Mouse (Mus musculus) myocyte (in vitro differentiated cells): ENCODE measurements around the gene BC028528.

Source experiments
- E2F4 ChIP-seq: IDR thresholded peaks from one replicate; pipeline ENCODE4 v1.6.1; 2011; ENCODE audit warnings: mild to moderate bottlenecking, control low read depth, moderate library complexity; ENCODE audit not compliant: insufficient read depth
- MAX ChIP-seq: IDR thresholded peaks from one replicate; pipeline ENCODE4 v1.6.1; 2011; ENCODE audit warnings: low read depth, mild to moderate bottlenecking, control low read depth
- MYOD1 ChIP-seq, 3 experiments: IDR thresholded peaks; one replicate each; pipeline ENCODE4 v1.6.1; 2011; ENCODE audit warnings: control low read depth in 2 of 3, low read depth in 2 of 3, mild to moderate bottlenecking in 2 of 3, moderate library complexity in 1 of 3; ENCODE audit not compliant: insufficient read length in 2 of 3, control insufficient read depth in 1 of 3
- POLR2A ChIP-seq: IDR thresholded peaks from one replicate; pipeline ENCODE4 v1.6.1; 2011; ENCODE audit warnings: low read depth, mild to moderate bottlenecking, control low read depth, moderate library complexity; ENCODE audit not compliant: insufficient read length
- POLR2AphosphoS2 ChIP-seq: IDR thresholded peaks from one replicate; pipeline ENCODE4 v1.6.1; 2011; ENCODE audit warnings: low read depth, control low read depth; ENCODE audit not compliant: insufficient read length
- TCF12 ChIP-seq: IDR thresholded peaks from one replicate; pipeline ENCODE4 v1.6.1; 2011; ENCODE audit warnings: mild to moderate bottlenecking, control low read depth; ENCODE audit not compliant: poor library complexity, insufficient read depth, severe bottlenecking
- USF1 ChIP-seq: IDR thresholded peaks from one replicate; pipeline ENCODE4 v1.6.1; 2011; ENCODE audit warnings: low read depth, mild to moderate bottlenecking, control low read depth, moderate library complexity

DNA sequence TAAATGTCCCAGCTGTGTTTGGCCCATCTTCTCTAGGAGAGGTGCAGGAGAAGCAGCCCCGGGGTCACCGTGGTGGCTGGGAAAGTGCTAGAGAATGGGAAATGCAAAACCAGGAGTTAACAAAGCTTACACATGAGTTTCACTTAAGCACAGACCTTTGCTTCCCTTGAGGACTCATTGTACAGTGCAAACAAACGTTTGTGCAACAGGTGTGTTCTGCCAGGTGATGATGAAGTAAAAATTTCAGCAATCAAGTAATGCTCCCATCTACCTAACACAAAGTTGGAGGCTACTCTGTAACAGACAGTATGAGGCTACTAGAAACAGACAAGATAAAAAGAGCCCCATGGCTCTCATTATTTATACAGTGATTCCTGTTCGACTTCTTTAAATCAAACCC, 12.7 kb downstream of the BC028528 start:
- TF ChIP-seq POLR2AphosphoS2 (no peak), USF1 (no peak), POLR2A (no peak), MAX (no peak), E2F4 (no peak), TCF12 (no peak), MYOD1 (IDR thresholded peaks at IDR 0.05; ENCODE audit: control insufficient read depth in 1 of 3, insufficient read length in 2 of 3, low read depth in 2 of 3) (no peak)
